Mouse (Mus musculus): ENCODE data around the gene Ccr10. TPM values are rescaled to one million over a fixed set of nuclear protein-coding genes. Genes with fewer than 3 reads are reported as not detected.

Gene Ccr10
- polyA plus RNA-seq, 1 experiment from 2014 or later = 0.13 TPM

GRCm38 (mm10) chr11:101178061-101179058 is 3.1 kb upstream of the Ccr10 start:
- H3K9ac ChIP-seq (ENCODE audit: low read depth, low read length) = no peak overlapping the region
- TF ChIP-seq CTCF (IDR thresholded peaks at IDR 0.05; ENCODE audit: low read depth) = no peak
- H3K9me3 ChIP-seq (ENCODE audit: control insufficient read depth) = no peaks in the 10 kb centered on the region
- no peak overlapping the region for H3K27ac ChIP-seq (ENCODE audit: low read depth, low read length)
- H3K4me3 ChIP-seq (ENCODE audit: low read depth, low read length) = no peak overlapping the region
- H3K4me2 ChIP-seq (replicated peaks; ENCODE audit: low read depth) = no peak overlapping the region
- ATAC-seq = no peak
- 69% methylated on average over 36 of the region's 36 CpGs for WGBS
- no peaks in the 10 kb centered on the region; the same call in 1 of the 2 replicates for H3K36me3 ChIP-seq (ENCODE audit: control insufficient read depth, insufficient read depth)
- H3K4me1 ChIP-seq (replicated peaks; ENCODE audit: control insufficient read depth, insufficient read depth, low read length) = peaks cover 7% of the 10 kb centered on the region
- peaks cover 16% of the 10 kb centered on the region for H3K27me3 ChIP-seq (replicated peaks; ENCODE audit: control insufficient read depth, insufficient read depth, low read length)

- peaks cover 11% of the 10 kb centered on the region for H3K4me1 ChIP-seq (replicated peaks; ENCODE audit: control insufficient read depth, insufficient read depth, low read length)
- 36% methylated on average over 22 of the region's 22 CpGs for WGBS
- no peak for ATAC-seq
Measured at GRCm38 (mm10) chr11:101176933-101177773, 1.9 kb upstream of the Ccr10 start.

GRCm38 (mm10) chr11:101176117-101176691 is 961 bp upstream of the Ccr10 start:
- Histone ChIP-seq H3K9me3 (ENCODE audit: control insufficient read depth) (no peaks in the 10 kb centered on the region), H3K4me3 (ENCODE audit: low read depth, low read length) (peak overlapping the region; percentile 20; the same call in 1 of the 2 replicates), H3K27me3 (replicated peaks; ENCODE audit: control insufficient read depth, insufficient read depth, low read length) (peaks cover 16% of the 10 kb centered on the region), H3K36me3 (ENCODE audit: control insufficient read depth, insufficient read depth) (no peaks in the 10 kb centered on the region), H3K4me1 (replicated peaks; ENCODE audit: control insufficient read depth, insufficient read depth, low read length) (peaks cover 11% of the 10 kb centered on the region), H3K4me2 (replicated peaks; ENCODE audit: low read depth) (peak overlapping the region; percentile 60), H3K9ac (ENCODE audit: low read depth, low read length) (peak overlapping the region; percentile 42), H3K27ac (ENCODE audit: low read depth, low read length) (no peak overlapping the region)
- TF ChIP-seq CTCF (IDR thresholded peaks at IDR 0.05; ENCODE audit: low read depth) = peak; percentile 57
- WGBS = 1% methylated on average over 25 of the region's 25 CpGs
- no peak for ATAC-seq

More at GRCm38 (mm10) chr11:101176933-101177773, 1.9 kb upstream of the Ccr10 start:
- no peak overlapping the region for H3K9ac ChIP-seq (ENCODE audit: low read depth, low read length)
- H3K36me3 ChIP-seq (ENCODE audit: control insufficient read depth, insufficient read depth) = no peaks in the 10 kb centered on the region
- H3K27me3 ChIP-seq (replicated peaks; ENCODE audit: control insufficient read depth, insufficient read depth, low read length) = peaks cover 16% of the 10 kb centered on the region
- no peaks in the 10 kb centered on the region for H3K9me3 ChIP-seq (ENCODE audit: control insufficient read depth)
- TF ChIP-seq CTCF (IDR thresholded peaks at IDR 0.05; ENCODE audit: low read depth) = peak; percentile 73
- no peak overlapping the region for H3K27ac ChIP-seq (ENCODE audit: low read depth, low read length)
- peak overlapping the region; percentile 60 for H3K4me2 ChIP-seq (replicated peaks; ENCODE audit: low read depth)
- no peak overlapping the region for H3K4me3 ChIP-seq (ENCODE audit: low read depth, low read length)

- Histone ChIP-seq H3K27me3 (replicated peaks; ENCODE audit: control insufficient read depth, insufficient read depth, low read length) (peaks cover 16% of the 10 kb centered on the region), H3K9ac (ENCODE audit: low read depth, low read length) (peak overlapping the region; percentile 42; the same call in 1 of the 2 replicates), H3K4me3 (ENCODE audit: low read depth, low read length) (peak overlapping the region; percentile 20; the same call in 1 of the 2 replicates), H3K27ac (ENCODE audit: low read depth, low read length) (no peak overlapping the region), H3K9me3 (ENCODE audit: control insufficient read depth) (no peaks in the 10 kb centered on the region), H3K4me1 (replicated peaks; ENCODE audit: control insufficient read depth, insufficient read depth, low read length) (peaks cover 11% of the 10 kb centered on the region), H3K36me3 (ENCODE audit: control insufficient read depth, insufficient read depth) (no peaks in the 10 kb centered on the region), H3K4me2 (replicated peaks; ENCODE audit: low read depth) (peak overlapping the region; percentile 60)
- WGBS = 10% methylated on average over 11 of the region's 11 CpGs
- no peak for TF ChIP-seq CTCF (IDR thresholded peaks at IDR 0.05; ENCODE audit: low read depth)
- no peak for ATAC-seq
Measured at GRCm38 (mm10) chr11:101175636-101176116, 433 bp upstream of the Ccr10 start.

GRCm38 (mm10) chr11:101174389-101174745 is 876 bp downstream of the Ccr10 start:
- H3K36me3 ChIP-seq (ENCODE audit: control insufficient read depth, insufficient read depth) = no peaks in the 10 kb centered on the region
- H3K9ac ChIP-seq (ENCODE audit: low read depth, low read length) = peak overlapping the region; percentile 11; the same call in 1 of the 2 replicates
- WGBS = 45% methylated on average over 9 of the region's 9 CpGs
- peak overlapping the region; percentile 68 for H3K4me2 ChIP-seq (replicated peaks; ENCODE audit: low read depth)
- no peak for ATAC-seq
- peaks cover 12% of the 10 kb centered on the region for H3K27me3 ChIP-seq (replicated peaks; ENCODE audit: control insufficient read depth, insufficient read depth, low read length)
- no peak overlapping the region for H3K27ac ChIP-seq (ENCODE audit: low read depth, low read length)
- H3K9me3 ChIP-seq (ENCODE audit: control insufficient read depth) = no peaks in the 10 kb centered on the region
- H3K4me1 ChIP-seq (replicated peaks; ENCODE audit: control insufficient read depth, insufficient read depth, low read length) = peaks cover 16% of the 10 kb centered on the region
- peak overlapping the region; percentile 28 for H3K4me3 ChIP-seq (ENCODE audit: low read depth, low read length)
- TF ChIP-seq CTCF (IDR thresholded peaks at IDR 0.05; ENCODE audit: low read depth) = no peak

Measured in intestine, postnatal 0 days (tissue).